Mouse (Mus musculus) small intestine, adult 2 months (tissue): ENCODE results near the gene Cdc42ep2.

ENCODE experiments used
- CTCF ChIP-seq: fragments of 200-500 bp; IDR thresholded peaks from 2 replicates; pipeline ENCODE4 v1.5.1; 2012; ENCODE audit warnings: low read depth, mild to moderate bottlenecking, control low read depth, inconsistent platforms, low read length, moderate library complexity, mixed read lengths; ENCODE audit not compliant: insufficient replicate concordance, insufficient read length; ENCODE audit errors: extremely low read depth
- POLR2A ChIP-seq: fragments of 200-500 bp; IDR thresholded peaks from 2 replicates; pipeline ENCODE4 v1.6.1; 2012; ENCODE audit warnings: low read depth, mild to moderate bottlenecking, control low read depth, inconsistent platforms, low read length, moderate library complexity

- no peak for TF ChIP-seq POLR2A
- TF ChIP-seq CTCF: no peak
These were observed 2.3 kb downstream of the Cdc42ep2 start for GRCm38 (mm10) chr19:5922119-5922942.
